Mouse (Mus musculus) right cerebral cortex, adult 18-20 months (tissue): ENCODE data around the gene Ero1lb.

Source experiments
- DNase-seq: peaks from one replicate; pipeline ENCODE4 v3.0.0; 2022; ENCODE audit warnings: mixed read lengths

The Ero1lb gene

DNA sequence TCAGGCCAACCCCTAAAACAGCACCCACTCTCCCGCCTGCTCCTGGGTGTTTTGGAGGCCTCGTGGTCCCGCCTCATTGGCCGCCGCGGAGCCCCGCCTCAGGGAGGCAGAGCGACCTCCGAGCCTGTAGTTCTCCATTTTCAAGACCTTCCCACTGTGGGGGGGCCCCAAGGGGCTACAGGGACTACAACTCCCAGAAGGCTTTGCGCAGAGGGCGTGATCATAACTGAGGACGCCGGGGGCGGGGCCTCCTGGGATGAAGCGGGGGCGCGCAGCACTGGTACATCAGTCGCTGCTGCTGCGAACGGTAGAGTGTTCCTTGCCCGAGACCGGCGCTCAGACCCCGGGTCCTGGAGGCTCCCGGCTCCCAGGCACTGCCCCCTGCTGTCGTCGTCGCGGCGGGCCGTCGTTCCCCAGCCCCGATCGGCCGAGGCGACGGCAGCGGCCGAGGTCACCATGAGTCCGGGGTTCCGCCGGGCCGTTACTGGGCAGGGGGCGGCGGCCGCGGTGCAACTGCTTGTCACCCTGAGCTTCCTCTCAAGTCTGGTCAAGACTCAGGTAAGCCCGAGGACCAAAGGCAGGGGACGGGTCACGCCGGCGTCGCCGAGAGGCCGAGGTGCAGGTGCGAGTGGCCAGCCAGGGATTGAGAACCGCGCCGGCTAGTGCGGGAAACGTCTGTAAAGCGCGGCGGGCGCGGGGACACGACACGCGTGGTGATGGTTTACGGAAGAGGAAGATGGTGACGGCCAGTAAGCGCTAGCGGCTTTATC lies at the start of gene Ero1lb:
Ero1lb (plus strand) TSS at position 254 of the 770 bp plus-strand sequence.
- peak; percentile 100 for DNase-seq

DNA sequence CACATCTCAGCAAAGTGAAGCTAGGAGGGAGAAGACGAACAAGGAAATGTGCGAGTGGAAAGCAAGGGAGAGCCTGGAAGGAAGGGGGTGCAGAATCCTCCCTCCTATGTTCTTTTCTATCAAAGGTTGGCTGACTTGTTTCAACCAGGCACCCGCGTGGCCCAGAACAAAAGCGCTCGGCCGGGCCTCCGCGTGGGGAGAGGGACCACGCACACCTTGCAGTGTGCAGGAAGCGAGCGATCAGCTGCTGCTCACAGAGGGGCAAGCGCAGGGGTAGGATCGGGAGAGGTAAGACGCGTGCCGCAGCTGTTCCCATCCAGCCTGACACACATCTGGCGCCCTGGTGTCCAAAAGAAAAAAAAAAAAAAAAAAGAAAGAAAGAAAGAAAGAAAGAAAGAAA lies 46.3 kb upstream of the Ero1lb start:
- no peak for DNase-seq

DNA sequence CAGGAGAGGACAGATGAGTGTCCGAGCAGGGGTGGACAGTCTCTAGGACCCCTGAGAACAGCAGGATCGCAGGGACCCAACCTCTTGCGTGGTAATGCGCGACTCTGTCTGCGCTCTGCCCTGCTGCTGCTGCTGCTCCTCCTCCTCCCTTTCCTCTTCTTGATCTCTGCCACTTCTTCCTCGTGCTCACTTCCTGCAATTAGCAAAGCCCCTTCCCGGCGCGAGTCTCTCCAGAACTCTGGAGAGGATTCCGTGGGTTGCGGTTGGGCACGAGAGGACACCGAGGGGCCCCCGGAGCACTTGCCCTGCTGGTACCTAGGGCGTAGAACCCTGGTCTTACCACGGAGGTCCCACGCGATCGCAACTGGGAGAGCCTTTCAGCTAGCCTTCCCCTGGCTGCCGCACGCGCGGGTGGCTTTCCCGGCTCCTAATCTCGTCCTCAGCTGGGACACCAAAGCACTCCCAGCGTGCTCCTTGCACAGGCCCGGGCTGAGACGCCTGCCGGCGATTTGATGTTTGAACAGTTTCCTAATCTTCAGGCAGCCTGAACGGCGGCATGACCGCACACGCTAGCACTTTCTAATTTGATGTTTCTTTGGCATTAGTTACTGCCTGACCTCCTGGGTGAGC lies 45.6 kb upstream of the Ero1lb start, which contains the start of gene Edaradd:
Edaradd (minus strand) TSS at position 484 of the 630 bp plus-strand sequence.
- DNase-seq: peak; percentile 21

DNA sequence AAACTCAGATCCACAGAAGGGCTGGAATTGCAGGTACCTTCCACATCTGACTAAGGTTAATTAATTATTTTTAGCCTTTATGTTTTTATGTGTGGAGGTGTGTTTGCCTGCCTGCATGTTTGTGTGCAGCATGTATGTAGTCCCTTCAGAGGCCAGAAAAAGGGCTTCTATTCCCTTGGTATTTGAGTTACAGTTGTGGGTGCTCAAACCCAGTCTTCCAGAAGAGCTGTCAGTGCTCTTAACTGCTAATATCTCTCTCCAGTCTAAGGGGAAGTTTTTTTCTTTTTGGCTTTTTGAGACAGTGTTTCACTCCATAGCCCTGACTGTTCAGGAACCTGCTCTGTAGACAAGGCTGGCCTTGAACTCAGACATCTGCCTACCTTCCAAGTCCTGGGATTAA lies 43.3 kb upstream of the Ero1lb start:
- no peak for DNase-seq

DNA sequence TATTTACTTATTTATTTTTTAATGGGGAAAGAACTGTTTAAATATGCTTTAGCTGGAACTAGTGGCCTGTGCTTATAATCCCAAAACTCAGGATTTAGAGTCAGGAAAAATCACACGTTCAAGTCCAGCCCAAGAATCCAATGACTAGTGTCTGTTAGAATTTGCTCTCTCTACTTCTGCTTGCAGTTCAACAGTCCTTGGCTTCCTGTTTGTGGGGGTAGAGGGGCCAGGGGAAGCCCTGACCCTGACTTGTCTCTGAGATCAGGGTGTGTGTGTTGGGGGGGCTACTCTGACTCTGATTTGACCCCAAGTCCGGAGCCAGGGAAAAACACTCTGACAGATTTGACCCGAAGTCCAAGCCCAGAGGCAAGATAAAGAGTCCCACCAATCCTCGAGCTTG lies 40.0 kb upstream of the Ero1lb start:
- no peak for DNase-seq

DNA sequence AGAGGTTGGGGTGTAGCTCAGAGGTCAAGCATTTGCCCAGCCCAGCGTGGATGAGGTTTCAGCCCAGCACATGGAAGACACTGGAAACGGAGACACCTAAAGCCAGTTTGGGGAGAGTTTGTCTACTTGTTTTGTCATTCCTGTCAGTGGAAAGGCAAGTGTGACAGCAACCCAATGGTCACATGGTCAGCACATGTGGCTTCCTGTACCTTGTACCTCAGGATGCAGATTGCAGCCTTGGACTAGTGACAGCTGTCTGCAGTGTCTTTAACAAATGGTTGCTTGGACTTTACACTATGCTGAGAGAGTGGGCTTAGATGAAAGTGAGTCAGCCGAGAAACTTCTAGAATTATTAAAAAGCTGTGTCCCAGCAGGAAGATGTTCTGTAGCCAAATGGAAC lies 31.0 kb upstream of the Ero1lb start:
- DNase-seq: no peak

DNA sequence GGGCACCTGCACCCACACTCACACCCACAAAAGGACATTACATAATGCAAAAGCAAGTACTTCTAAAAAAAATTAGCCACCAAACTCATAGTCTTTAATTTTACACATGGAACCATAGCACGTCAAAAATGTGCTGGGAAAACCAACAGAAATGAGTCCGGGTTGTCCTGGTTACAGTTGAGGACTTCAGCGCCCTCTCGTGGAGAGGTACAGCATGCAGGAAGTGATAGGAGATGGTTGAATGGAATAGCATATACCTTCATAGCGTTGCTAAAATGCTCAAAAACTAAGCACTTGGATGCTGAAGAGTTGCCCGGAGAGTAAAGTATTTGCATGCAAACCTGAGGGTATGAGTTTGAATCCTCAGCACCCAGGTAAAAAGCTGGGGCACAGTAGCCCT lies 27.7 kb upstream of the Ero1lb start:
- no peak for DNase-seq

DNA sequence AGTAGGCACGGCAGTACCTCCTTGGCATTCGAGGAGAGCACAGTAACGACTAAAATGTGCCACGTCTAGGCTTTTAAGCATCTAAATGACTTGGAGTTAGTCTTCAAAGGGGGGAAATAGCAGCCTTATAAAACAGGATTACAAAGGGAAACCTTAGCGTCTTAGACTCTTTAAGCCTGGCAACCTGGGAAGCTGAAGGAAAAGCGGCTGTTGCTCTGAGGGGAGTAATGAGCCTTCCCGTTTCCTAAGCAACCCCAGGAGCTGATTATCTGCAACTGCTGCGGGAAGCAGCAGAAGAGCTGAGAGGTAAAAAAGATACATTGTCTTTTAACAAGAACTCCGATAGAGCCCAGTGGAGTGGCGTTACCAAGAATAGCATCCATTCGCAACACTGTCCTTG lies 26.0 kb upstream of the Ero1lb start:
- DNase-seq: no peak

DNA sequence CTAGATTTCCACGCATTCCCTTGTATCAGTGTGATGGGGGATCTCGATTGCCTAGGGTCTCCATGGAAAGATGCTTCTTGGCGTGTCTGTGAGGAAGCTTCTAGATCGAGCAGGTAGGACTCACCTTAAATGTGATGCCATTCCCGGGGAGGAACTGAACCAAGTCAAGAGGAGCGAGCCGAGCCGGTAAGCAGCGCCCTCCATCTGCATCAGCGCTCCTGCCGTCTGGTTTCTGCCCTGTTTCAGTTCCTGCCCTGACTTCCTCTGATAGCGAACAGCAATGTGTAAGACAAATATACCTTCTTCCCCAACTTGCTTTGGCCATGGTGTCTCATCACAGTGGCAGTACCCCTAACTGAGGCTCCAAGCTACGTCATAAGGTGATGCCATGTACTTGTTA lies 25.6 kb upstream of the Ero1lb start:
- no peak for DNase-seq

DNA sequence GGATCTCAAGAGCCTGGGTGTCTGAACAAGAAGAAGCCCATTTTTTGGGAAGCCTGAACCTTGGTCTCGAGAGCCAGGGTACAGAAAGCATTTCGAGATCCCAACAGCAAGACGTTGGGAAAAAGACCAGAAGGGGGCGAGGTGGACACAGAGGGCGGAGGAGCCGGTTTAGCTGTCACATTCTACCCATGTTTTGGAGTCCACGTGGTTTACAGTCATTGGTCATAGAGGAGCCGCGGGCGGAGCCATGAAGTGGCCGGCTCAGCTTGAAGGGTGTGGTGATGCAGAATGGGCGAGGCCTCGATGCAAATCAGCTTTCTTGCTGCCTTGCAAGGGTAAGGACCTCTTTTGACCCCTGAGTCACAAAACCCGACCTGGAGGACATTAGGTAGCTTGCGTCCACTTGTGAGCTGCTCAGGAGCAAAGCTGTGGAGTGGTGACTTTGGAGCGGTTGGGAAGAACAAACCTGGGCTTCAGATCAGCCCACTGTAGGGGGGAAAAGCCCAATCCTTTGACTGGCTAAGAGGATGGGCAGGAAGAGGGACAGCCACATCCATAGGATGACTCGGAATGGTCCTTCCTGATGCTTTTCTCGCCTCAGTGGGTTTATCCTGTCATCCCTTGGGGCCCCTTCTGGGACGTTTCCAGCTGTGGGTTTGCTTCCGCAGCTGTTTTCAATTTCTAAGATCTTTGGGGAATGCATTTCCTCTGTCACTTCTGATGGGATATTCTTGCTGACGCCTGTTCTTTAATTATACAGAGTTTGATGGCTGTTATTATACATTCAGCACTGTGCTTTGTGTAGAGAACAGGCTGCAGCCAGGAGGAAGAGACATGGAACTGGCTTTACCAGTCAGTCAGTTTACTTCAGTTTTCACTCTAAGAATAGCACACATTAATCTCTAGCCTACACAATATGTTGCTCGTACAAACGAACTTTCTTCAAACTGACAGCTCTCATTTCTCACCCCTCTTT lies 23.4 kb upstream of the Ero1lb start:
- DNase-seq: no peak

DNA sequence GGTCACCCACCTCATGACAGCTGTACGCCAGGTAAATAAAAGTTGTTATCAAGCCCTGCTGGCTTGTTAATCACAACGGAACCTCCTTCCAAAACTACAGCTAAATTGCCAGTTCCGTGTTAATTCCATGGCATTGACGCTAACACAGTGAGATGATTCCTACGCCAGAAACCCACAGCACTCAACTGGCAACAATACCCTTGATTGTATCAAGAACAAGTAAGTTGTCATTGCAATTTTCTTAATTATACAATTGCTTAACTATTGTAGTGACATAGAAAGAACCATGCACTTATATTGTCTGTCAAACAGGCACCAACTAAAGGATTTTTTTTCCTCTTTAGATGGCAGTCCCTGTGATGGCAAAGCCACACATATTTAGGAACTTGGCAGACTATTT lies 22.4 kb upstream of the Ero1lb start:
- DNase-seq: no peak

DNA sequence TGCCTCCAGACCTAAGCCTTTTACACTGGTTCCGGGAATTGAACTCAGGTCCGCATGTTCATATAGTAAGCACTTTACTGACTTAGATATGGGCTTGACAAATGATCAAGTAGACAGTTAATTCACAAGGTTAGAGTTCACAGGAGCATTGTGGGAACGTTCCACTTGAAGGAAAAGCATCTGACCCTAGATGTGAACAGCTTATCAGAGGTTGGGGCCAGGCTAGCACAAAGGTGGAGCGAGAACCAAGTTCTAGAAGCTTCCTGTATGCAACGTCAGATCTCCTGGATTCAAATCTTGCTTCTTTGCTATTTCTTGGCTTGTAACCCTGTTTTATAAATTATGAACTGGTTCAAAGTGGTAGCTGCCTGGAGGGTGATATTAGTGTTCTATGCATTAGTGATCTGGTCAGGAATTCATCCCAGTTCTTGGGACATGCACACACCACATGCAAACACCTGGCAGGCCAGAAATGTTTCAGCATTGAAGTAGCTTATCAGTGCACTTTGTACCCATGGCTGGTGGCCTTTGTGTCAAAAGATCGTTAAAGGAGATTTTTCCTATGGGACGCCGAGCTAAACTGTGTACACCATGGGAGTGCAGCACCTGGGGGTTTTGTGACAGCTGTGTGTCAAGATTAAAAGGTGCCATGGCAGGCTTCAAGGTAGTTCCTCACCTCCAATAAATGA lies 21.6 kb upstream of the Ero1lb start:
- no peak for DNase-seq

DNA sequence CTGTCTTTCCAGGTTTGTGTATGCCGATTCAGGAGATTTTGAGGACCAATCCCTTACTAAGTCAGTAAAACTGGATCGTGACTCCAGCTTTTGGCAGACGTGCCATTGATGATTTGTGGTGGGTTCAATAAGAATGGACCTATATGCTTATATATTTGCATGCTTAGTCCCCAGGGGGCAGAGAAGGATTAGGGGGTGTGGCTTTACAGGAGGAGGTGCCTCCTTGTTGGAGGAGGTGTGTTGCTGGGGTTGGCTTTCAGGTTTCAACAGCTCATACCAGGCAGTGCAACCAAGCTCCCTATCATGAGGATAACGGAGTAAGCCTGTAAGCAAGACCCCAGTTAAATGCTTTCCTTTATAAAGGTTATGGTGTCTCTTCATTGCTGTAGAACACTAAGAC lies 11.5 kb upstream of the Ero1lb start:
- DNase-seq: no peak

DNA sequence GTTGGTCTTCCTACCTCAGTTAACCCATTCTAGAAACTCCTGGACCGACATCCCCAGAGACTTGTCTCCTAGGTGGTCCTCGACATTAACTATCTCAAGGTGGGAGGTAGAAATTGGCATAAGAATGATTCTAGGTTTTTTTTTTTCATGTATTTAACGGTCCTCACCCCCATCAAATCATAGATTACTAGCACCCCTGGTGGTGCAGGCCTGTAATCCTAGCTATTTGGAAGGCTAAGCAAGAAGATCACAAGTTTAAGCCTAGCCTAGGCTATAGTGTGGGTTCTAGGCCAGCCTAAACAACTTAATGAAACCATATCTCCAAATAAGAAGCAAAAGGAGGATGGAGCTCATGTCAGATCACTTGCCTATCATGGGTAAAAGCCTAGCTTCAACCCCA lies 6.6 kb upstream of the Ero1lb start:
- no peak for DNase-seq

DNA sequence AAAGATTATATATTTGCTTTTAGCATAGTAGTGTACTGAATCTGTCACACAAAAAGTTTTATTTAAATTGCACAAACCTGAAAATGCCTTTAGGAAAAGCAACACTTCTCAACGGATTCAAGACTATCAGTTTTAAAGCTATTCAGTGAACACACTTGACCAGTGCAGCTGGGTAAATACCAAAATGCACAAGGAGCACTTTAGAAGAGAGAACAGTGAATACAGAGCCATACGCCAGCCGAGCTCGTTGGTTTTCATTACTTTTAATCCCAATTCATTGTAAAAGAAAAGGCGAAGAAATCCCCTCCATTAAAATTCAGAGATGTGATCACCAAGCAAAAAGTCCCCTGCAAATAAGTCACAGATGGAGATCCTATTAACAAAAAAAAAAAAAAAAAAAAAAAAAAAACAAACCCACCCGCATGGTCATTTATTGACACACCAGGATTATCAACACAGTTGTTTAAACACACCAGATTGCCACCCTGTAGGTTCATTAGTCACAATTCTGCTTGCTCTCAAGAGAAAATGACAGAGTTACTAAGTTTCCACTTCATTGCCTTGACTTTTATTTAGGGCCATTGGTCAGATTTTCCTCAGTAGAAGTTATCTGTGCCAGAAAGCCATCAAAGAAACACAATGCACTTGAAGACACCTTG lies 6.1 kb upstream of the Ero1lb start:
- DNase-seq: no peak

DNA sequence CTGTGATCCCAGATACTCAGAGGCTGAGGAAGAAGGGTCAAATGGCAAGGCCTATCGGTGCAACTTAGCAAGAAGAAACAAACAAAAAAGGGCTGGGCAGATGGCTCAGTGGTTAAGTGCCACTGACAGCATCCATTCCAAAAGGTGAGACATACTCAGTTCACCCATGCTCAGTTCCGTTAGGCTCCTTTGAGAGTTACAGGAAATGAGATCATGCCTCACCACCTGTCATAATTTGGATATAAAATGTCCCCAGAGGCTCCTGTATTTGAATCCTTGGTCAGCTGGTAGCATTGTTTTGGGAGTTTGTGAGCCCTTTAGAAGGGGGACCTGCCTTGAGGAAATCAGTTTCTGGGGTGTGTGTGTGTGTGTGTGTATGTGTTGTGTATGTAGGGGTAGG lies 3.9 kb upstream of the Ero1lb start:
- no peak for DNase-seq

DNA sequence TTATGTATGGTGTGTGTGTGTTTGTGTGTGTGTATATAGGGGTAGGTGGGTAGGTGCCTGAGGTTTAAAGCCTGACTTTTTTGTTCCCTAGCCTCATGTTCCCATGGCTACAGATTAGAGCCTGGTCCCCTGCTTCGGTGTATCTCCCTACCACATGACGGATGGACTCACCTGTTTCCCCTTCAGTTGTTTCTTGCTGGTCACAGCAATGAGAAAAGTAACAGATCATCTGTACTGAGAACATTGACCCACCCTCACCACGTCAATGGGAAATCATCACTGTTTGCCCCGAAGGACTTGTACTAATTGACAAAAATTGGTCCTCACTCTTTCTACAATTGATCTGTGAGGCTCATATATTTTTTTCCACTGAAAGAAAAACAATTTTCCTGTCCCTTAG lies 3.4 kb upstream of the Ero1lb start:
- DNase-seq: no peak

DNA sequence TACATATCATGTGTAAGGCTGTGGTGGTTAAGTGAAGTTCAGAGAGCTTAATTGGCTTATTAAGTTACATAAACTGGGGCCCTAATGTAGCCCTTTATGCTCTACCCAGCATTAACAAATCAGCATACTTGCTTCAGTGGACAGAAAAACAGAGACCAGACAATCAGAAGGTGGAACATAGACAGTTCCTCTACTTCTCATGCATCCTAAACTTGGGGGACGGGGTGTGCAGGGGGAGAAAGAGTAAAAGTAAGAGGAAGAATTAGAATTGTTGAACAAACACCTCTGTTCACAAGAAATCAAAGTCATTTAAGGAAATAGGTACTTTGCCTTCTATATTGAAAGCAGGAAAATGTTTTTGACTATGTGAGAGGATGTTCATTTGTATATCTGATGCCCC lies 2.3 kb downstream of the Ero1lb start:
- no peak for DNase-seq

DNA sequence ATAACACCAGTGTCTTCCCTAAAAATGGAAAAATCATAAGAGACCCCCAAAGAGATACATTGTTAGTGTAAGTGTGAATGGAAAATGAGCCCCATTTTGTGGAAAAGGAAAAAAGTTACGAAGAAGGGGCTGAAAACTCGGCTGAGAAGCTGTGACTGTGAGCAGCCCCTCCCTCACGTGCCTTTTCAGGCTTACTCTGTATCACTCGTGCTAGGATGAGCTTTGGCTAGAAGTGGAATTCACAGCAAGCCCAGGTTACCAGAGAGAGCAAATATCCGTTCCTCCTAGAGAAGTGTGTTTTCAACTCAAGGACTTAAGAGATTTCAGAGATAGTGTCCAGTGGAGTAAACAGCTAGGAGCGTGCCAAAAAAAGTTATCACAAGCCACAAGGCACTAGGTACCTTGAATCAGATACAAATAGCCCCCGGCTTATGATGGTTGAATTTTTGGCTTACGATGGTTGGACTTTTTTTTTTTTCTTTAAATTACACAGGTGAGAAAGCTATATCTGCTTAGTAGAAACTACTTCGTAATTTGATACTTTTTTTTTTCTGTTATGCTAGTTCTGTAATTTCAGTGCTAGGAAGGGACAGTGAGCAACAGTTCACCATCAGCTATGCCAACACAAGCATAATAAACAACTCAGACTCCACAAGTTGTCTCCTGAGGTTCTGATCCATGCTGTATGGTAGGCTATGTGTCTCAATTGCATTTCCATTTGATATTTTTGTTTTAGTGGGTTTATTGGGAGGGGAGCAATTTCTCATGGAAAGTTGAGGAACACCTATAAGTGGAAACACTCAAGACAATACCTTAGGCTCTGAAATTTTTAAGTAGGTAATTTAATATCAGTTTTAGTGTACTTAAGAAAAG lies 3.2 kb downstream of the Ero1lb start:
- no peak for DNase-seq

DNA sequence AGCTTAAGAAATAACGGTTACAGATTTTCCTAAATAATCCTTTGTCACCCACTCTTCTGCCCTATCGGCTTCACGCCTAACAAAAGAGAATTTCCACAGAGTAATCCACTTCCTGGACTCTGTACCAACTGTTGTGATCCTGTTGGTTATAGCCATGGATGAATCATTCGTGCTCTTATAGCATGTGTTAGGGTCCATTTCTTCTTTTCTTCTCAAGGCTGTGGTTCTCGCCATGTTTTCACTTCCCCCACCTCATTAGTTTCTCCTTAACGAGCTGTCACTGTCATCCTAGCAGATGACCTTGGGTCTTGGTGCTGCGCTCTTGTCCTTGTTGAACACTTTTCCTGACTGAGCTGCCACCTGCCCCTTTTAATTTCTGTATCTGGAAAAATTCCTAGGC lies 4.1 kb downstream of the Ero1lb start:
- DNase-seq: no peak

DNA sequence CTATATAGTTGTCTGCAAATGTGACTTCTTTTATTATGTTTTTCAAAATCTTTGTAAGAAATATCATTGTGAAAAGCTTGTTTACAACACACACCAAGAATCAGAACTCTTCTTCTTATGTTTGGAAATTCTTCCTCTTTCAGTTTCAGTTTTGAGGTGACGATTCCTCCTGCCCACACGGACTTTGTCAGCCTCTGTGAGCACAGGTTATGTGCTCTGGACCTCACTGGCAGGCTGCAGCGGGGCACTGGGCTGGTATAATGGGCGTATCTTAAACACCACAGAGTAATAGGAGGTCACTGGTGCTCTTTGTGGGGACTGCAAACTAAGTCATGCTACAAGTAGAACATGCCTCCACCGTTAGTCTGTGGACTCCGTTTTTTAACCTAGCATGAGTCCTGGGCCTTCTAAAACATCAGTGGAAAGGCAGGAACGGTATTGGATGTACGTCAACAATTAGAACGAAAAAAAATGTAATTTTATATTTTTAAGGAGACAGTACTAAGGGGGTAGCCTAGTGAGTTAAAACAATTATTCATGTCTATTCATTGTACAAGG lies 9.4 kb downstream of the Ero1lb start:
- no peak for DNase-seq
